Mouse (Mus musculus) hindbrain, embryonic 14.5 days (tissue): Measurements from ENCODE around the gene Kctd21. TPM values are rescaled to one million over a fixed set of nuclear protein-coding genes. Genes with fewer than 3 reads are reported as not detected.

Experiments
- ATAC-seq: fragments of 200-750 bp; cut with Nextera tagmentation; 2 replicates; pipeline ENCODE4 v1.8.0; 2017; ENCODE audit warnings: moderate number of reproducible peaks, mild to moderate bottlenecking, moderate TSS enrichment, moderate library complexity; ENCODE audit not compliant: low FRiP score
- DNase-seq: peaks from one replicate; pipeline ENCODE4 v3.0.0-alpha.2; 2015; ENCODE audit warnings: low spot score
- H3K27ac ChIP-seq: fragments of 300-500 bp; sonication (generic); 2 replicates; pipeline ENCODE4 v1.5.1; 2014; ENCODE audit warnings: mild to moderate bottlenecking, moderate library complexity
- H3K27me3 ChIP-seq: fragments of 300-500 bp; sonication (generic); 2 replicates; pipeline ENCODE4 v1.6.1; 2014; ENCODE audit warnings: mild to moderate bottlenecking, low read length, mixed read lengths; ENCODE audit not compliant: control insufficient read depth, insufficient read depth
- H3K36me3 ChIP-seq: fragments of 300-500 bp; sonication (generic); replicated peaks from 2 replicates; pipeline ENCODE4 v1.6.1; 2014; ENCODE audit not compliant: control insufficient read depth, insufficient read depth
- H3K4me1 ChIP-seq: fragments of 300-500 bp; sonication (generic); replicated peaks from 2 replicates; pipeline ENCODE4 v1.6.1; 2014; ENCODE audit warnings: antibody characterized with exemption, low read length, mixed read lengths; ENCODE audit not compliant: control insufficient read depth, insufficient read depth
- H3K4me2 ChIP-seq: fragments of 300-500 bp; sonication (generic); replicated peaks from 2 replicates; pipeline ENCODE4 v1.6.1; 2014; ENCODE audit warnings: mild to moderate bottlenecking, moderate library complexity
- H3K4me3 ChIP-seq: fragments of 300-500 bp; sonication (generic); replicated peaks from 2 replicates; pipeline ENCODE4 v1.5.1; 2014; ENCODE audit warnings: mild to moderate bottlenecking, low read length
- H3K9ac ChIP-seq: fragments of 300-500 bp; sonication (generic); 2 replicates; pipeline ENCODE4 v1.6.1; 2014
- H3K9me3 ChIP-seq: fragments of 300-500 bp; sonication (generic); 2 replicates; pipeline ENCODE4 v1.6.1; 2016; ENCODE audit warnings: low read length; ENCODE audit not compliant: control insufficient read depth
- WGBS: fragments of 180-500 bp; shearing (Covaris S2); extraction: QIAGEN DNeasy Blood & Tissue Kit; methylation state at CpG from one replicate; pipeline ENCODE4 v1.1.7; 2014; 5-methylcytosine and 5-hydroxymethylcytosine counted together
- polyA plus RNA-seq: library from polyadenylated mRNA; unstranded; fragments of >200 nt; fragmentation: Nextera tagmentation; extraction: Ambion mirVana; gene quantifications from 2 replicates; pipeline ENCODE4 v1.2.1, GENCODE M21; 2014

Gene Kctd21
- polyA plus RNA-seq, 1 experiment from 2014 or later, result 7.1 TPM

DNA sequence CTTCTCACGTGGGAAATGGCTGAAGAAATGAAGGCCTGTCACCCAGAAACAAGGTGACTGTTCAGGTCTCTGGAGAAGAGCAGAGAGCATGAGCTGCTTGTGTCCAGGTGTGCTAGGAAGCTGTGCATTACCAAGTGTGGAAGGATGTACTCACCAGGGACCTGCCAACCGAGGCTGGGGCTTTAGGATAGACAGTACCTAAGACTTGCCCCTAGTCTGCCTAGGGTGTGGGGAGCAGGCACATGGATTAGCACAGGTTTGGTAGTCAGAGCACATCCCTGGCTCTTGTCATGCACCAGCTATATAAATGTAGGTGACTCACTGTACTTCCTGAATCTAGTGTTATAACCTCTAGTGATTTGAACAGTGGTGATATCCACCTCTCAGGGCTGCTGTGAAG, 28.5 kb upstream of the Kctd21 start:
- no peak for DNase-seq
- no peak overlapping the region for H3K4me2 ChIP-seq
- no peak for ATAC-seq
- H3K4me1 ChIP-seq, result no peaks in the 10 kb centered on the region
- 85% methylated on average over 2 of the region's 2 CpGs for WGBS
- no peaks in the 10 kb centered on the region for H3K9me3 ChIP-seq
- no peak overlapping the region for H3K4me3 ChIP-seq
- no peaks in the 10 kb centered on the region for H3K27me3 ChIP-seq
- H3K27ac ChIP-seq, result no peak overlapping the region
- no peak overlapping the region for H3K9ac ChIP-seq
- peaks cover 69% of the 10 kb centered on the region for H3K36me3 ChIP-seq

DNA sequence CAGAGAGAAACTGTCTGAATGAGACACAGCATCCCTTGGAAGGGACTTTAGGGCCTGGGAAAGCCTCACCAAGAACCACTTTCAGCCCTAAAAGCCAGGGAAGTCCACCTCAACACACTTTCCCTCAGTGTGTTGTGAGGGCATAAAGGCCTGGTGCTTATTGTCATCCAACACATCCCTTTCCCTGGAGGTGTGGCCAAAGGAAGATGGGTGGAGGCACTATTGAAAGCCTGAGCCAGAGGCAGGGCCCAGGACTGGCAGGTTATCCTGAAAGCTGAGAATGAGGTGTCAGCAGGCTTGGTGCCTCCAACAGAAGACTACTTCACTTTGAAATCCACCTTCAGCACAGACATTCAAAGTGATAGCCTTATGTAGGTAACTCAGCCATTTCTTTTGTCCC, 27.7 kb upstream of the Kctd21 start:
- H3K4me2 ChIP-seq, result no peak overlapping the region
- H3K4me3 ChIP-seq, result no peak overlapping the region
- no peaks in the 10 kb centered on the region for H3K4me1 ChIP-seq
- no peak for DNase-seq
- peaks cover 71% of the 10 kb centered on the region for H3K36me3 ChIP-seq
- ATAC-seq, result no peak
- no peak overlapping the region for H3K27ac ChIP-seq
- H3K27me3 ChIP-seq, result no peaks in the 10 kb centered on the region
- no peak overlapping the region for H3K9ac ChIP-seq
- no peaks in the 10 kb centered on the region for H3K9me3 ChIP-seq

DNA sequence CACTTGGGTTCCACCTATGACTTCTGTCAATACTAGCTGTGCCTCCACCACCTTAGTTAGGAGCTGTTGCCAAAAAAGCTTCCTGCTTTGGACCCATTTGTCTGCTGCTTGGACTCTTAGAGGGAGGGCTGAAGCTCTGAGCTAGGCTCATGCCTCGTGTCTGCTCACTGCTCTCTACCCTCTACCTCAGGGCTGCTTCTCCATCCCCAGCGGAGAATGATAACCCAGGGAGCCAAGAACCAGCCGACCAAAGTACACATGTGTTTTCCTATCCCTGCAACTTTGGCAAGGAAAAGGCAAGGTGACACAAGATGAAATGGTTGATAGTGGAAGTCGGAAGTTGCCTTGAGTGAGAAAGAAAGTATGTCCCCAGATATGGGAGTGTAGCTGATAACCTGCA, 26.9 kb upstream of the Kctd21 start:
- ATAC-seq (no peak), DNase-seq (no peak)
- no peaks in the 10 kb centered on the region for H3K27me3 ChIP-seq
- H3K9ac ChIP-seq, result no peak overlapping the region
- no peak overlapping the region for H3K27ac ChIP-seq
- no peak overlapping the region for H3K4me2 ChIP-seq
- H3K4me1 ChIP-seq, result no peaks in the 10 kb centered on the region
- H3K36me3 ChIP-seq, result peaks cover 79% of the 10 kb centered on the region
- H3K9me3 ChIP-seq, result no peaks in the 10 kb centered on the region
- WGBS, result 92% methylated on average over 4 of the region's 4 CpGs
- no peak overlapping the region for H3K4me3 ChIP-seq

DNA sequence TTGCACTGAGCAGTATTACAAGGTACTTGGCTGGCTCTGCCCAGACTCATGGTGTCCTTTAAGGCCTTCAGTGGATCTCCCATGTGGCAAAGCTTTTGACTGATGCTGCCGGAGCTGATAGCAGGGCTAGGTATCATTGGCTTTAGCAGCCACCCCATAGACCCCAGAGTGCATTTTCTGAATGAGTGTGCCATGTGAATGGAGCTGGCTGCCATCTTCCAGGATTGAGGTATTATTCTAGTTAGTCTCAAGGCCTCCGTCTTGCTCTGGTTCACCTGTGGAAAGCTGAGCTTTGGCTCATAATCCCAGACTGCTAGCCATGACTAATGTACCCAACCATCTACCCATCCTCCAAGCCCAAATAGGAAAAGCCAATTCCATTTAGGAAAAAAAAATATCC, 25.3 kb upstream of the Kctd21 start:
- peaks cover 87% of the 10 kb centered on the region for H3K36me3 ChIP-seq
- H3K9me3 ChIP-seq, result no peaks in the 10 kb centered on the region
- H3K27me3 ChIP-seq, result no peaks in the 10 kb centered on the region
- no peak for DNase-seq
- ATAC-seq, result no peak
- no peak overlapping the region for H3K4me3 ChIP-seq
- no peak overlapping the region for H3K27ac ChIP-seq
- no peak overlapping the region for H3K9ac ChIP-seq
- H3K4me2 ChIP-seq, result no peak overlapping the region
- WGBS, result 97% methylated on average over 2 of the region's 2 CpGs
- no peaks in the 10 kb centered on the region for H3K4me1 ChIP-seq

DNA sequence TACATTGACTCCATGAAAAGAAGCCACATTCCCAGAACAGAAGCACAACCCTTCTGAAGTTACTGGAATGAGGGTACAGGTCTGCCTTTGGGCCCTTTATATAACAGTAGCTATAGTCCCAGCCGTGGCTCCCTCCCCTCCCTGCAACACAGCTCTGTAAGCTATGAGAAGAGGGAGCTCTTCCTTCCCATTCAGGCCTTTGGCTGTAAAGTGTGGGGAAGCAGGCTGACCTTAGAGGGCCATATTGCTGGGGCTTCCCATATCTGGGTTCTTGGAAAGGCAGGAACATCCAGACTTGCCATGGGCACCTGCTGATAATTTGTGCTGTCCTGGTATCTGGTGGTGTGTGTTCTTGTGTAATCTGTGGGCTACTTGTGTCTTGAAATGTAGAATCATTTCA, 24.6 kb upstream of the Kctd21 start:
- 83% methylated on average over 1 of the region's 1 CpGs for WGBS
- Histone ChIP-seq H3K36me3 (peaks cover 87% of the 10 kb centered on the region), H3K4me1 (no peaks in the 10 kb centered on the region)

DNA sequence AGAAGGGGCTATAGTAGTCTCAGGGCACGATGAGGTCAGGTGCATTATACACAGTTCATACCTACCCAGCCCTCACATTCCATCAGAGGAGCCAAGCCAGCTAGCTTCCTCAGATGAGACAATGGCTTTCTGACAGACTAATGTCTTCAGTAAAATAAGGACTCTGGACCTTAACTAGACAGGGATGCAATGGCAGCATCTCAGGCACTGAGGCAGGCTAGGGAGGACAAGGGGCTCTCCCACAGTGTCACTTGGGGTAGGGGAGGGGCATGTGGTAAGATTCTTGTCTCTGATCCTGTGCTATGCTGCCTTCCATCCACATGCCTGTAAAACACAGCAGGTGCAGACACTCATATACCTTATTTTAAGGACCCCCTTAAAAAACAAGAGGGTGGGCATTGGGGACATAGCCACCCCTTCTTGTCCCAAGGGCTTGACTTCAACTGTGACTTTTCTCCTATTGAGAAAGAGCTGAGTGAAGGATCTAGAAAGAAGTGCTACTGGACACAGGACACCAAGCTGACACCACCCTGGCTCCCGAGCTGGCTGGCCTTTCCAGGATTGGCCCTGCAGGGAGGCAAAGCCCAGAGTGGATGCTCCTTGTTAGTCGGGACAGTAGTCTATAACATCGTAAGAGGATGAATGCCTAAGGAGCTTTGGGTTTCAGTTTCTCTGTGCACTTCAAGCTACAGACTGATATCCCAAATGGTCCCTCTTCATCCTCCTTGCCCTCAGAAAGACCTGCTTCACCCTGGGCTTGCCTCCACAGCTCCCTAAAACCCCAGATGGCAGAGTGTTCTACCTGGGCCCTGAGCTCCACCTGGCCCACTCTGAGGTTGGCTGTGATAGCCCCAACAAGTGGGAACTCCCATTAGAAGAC, 22.4 kb upstream of the Kctd21 start:
- Histone ChIP-seq H3K36me3 (peaks cover 85% of the 10 kb centered on the region), H3K27me3 (no peaks in the 10 kb centered on the region), H3K4me1 (no peaks in the 10 kb centered on the region), H3K4me3 (no peak overlapping the region), H3K9ac (no peak overlapping the region), H3K4me2 (no peak overlapping the region), H3K27ac (no peak overlapping the region), H3K9me3 (no peaks in the 10 kb centered on the region)
- WGBS, result 91% methylated on average over 4 of the region's 4 CpGs
- no peak for DNase-seq
- ATAC-seq, result no peak

More for the DNA sequence above, 24.6 kb upstream of the Kctd21 start:
- H3K27me3 ChIP-seq, result no peaks in the 10 kb centered on the region
- no peak overlapping the region for H3K4me2 ChIP-seq
- no peak overlapping the region for H3K9ac ChIP-seq
- no peaks in the 10 kb centered on the region for H3K9me3 ChIP-seq
- ATAC-seq, result no peak
- no peak for DNase-seq
- no peak overlapping the region for H3K4me3 ChIP-seq
- no peak overlapping the region for H3K27ac ChIP-seq

DNA sequence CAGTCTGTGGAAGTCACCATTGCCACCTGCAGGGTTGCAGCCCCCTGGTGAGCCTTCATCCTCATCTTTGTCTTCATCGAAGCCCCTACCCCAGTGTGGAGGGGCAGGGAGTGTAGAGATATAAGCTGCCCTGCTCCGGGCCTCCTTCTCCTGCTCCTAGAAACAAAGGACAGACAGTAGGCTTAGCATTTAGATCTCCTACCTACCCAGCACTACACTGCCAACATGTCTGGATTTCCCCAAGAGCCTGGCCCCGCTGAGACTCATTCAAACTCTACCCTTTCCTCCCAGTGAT, 21.8 kb upstream of the Kctd21 start:
- 93% methylated on average over 3 of the region's 3 CpGs for WGBS
- DNase-seq, result no peak
- H3K27me3 ChIP-seq, result no peaks in the 10 kb centered on the region
- H3K27ac ChIP-seq, result no peak overlapping the region
- H3K4me2 ChIP-seq, result no peak overlapping the region
- H3K9ac ChIP-seq, result no peak overlapping the region
- H3K4me1 ChIP-seq, result no peaks in the 10 kb centered on the region
- H3K4me3 ChIP-seq, result no peak overlapping the region
- no peaks in the 10 kb centered on the region for H3K9me3 ChIP-seq
- H3K36me3 ChIP-seq, result peaks cover 85% of the 10 kb centered on the region
- no peak for ATAC-seq

DNA sequence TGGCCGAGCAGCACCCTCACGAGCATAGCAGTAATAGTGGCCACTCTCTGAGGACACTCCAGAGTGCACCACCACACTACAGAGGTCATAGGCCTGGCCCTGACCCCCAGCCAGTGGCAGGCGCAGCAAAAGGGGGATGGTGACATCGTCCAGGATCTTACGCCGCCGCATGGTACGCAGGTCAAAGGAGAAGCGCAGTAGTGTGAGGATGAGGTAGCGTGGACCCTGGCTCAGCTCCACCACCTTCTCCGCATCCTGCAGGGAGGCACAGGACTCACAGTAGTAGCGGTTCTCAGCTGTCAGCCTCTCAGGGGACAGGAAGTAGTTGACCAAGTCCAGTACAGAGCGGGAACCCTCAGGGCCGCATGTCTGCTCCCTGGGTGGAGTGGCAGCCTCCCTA, 20.5 kb upstream of the Kctd21 start:
- Histone ChIP-seq H3K27me3 (no peaks in the 10 kb centered on the region), H3K27ac (no peak overlapping the region), H3K4me3 (no peak overlapping the region), H3K4me2 (no peak overlapping the region), H3K4me1 (no peaks in the 10 kb centered on the region), H3K9ac (no peak overlapping the region), H3K9me3 (no peaks in the 10 kb centered on the region), H3K36me3 (peaks cover 85% of the 10 kb centered on the region)
- no peak for DNase-seq
- WGBS, result 94% methylated on average over 14 of the region's 14 CpGs
- ATAC-seq, result no peak

DNA sequence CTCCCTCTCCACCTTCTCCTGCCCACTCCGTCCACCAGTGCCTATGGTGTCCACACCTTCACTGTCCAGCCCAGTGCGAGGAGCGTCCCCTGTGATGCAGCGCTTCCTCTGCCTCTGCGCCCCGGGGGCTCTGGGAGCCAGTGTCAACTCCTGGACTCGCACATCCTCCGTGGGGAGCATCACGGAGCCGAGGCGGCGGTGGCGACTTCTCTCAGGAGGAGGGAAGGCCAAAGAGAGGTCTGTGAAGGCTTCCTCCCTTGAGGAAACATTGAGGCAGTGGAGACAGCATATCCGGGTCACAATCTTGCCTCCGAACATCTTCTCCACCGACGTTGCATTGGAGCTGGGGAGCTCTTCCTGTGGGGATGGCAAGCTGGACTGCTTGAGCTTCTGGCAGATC, 19.9 kb upstream of the Kctd21 start:
- H3K4me2 ChIP-seq, result no peak overlapping the region
- H3K4me1 ChIP-seq, result no peaks in the 10 kb centered on the region
- no peak overlapping the region for H3K9ac ChIP-seq
- WGBS, result 95% methylated on average over 17 of the region's 17 CpGs
- no peak for ATAC-seq
- no peaks in the 10 kb centered on the region for H3K27me3 ChIP-seq
- peaks cover 80% of the 10 kb centered on the region for H3K36me3 ChIP-seq
- no peak overlapping the region for H3K4me3 ChIP-seq
- no peak overlapping the region for H3K27ac ChIP-seq
- no peak for DNase-seq
- H3K9me3 ChIP-seq, result no peaks in the 10 kb centered on the region

DNA sequence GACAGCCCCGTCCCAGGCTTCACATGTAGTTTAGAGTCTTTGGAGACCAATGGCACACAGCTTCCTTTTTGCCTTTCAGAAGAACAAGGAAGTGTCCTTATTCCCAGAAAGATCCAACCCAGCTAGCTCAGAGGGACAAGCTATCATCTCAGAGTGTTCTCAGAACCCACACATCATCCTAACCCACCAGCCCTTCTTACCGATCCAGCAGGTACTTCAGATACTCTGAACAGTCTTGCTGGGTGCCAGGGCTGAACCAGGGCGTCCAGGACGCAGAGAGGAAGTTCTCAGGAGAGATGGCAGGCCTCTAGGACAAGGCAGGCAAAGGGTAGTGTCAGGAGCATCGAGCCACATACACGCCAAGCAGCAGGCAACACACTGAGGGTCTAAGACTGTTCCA, 19.3 kb upstream of the Kctd21 start:
- no peak for ATAC-seq
- 94% methylated on average over 6 of the region's 6 CpGs for WGBS

More for the DNA sequence above, 19.3 kb upstream of the Kctd21 start:
- H3K27me3 ChIP-seq, result no peaks in the 10 kb centered on the region
- no peak for DNase-seq
- no peak overlapping the region for H3K9ac ChIP-seq
- no peak overlapping the region for H3K4me2 ChIP-seq
- H3K4me1 ChIP-seq, result no peaks in the 10 kb centered on the region
- no peak overlapping the region for H3K27ac ChIP-seq
- peaks cover 78% of the 10 kb centered on the region for H3K36me3 ChIP-seq
- no peaks in the 10 kb centered on the region for H3K9me3 ChIP-seq
- no peak overlapping the region for H3K4me3 ChIP-seq
